Mouse (Mus musculus): ENCODE data around the gene Mab21l1. TPM values are rescaled to one million over a fixed set of nuclear protein-coding genes. Genes with fewer than 3 reads are reported as not detected.

The Mab21l1 gene
- total RNA-seq (2021) (1 to 10 TPM in 1 of 2 experiments, under 1 TPM in 1; 0.58 to 1.9 TPM), polyA plus RNA-seq (2012; rRNA removed) (0.22 and 0.73 TPM in 2 replicates)
- long read RNA-seq, partial matches to known transcripts, result 0 of 2 reads
- long read RNA-seq, other reads (novel, unspliced or antisense), result 0 of 2 reads

DNA sequence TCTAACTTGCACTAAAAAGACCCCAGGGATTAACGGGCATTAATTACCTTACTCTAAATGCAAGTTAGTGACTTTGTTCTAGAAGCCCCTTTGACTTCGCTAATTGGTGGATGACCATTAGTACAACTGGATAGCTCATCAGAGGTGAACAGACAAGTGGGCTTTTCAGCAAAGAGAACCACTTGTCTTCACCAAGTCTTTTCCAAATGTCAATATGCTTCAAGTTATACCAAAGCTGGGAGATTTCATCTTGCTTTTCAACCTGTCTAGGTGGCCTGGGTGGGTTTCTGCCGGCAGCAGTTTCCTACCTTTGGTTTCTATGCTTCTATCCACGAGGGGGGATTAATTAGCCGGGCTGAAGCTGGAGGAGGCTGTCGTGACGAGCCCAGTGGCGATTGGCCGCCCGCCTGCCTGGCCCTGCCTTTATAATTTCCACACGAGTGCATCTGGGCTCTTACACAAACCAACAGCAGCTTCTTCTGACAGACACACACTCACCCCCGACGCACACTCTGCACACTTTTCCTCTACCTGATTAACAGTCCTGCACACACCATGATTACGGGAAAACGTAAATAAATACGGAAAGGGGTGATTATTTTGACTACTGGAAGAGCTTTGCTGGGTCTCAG is at the start of gene Mab21l1:
Mab21l1 (plus strand) TSS at position 455 of the 632 bp plus-strand sequence.
- peak; percentile 30 for DNase-seq

DNA sequence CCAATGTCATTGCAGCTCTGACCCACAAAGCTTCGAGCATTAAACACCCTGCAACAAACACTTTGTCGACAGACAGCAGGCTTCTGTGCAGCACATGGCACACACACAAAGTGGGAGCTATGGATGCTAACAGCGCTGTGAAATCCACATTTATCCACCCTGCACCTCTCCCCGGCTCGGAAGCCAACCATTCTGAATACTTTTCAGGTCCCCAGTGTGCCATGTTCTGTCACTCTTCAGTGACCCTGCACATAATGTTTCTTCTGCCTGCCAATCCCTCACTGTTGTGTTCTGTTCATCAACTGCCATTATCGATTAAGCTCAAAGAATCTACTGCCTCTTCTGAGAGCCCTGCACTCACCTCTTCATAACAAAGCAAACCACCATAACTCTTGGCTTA is 48.6 kb upstream of the Mab21l1 start:
- no peak for DNase-seq

DNA sequence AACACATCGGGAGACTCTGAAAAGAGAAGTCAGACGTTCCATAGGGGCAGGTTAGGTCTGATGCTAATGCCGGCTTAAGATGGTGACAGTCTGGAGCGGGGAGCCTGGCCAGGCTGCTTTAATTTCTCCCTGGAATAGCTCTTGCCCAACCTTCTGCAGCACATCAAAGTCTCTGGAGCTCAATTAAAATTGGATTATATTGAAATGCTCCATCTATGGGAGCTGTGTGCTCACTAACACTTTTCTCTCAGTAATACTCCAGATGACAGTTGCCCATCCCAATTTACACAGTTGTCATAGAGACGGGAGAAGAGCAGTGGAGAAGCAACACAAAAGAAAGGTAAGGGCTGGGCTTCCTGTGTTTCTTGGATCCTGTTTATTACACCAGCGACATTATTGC is 40.9 kb upstream of the Mab21l1 start:
- no peak for DNase-seq

DNA sequence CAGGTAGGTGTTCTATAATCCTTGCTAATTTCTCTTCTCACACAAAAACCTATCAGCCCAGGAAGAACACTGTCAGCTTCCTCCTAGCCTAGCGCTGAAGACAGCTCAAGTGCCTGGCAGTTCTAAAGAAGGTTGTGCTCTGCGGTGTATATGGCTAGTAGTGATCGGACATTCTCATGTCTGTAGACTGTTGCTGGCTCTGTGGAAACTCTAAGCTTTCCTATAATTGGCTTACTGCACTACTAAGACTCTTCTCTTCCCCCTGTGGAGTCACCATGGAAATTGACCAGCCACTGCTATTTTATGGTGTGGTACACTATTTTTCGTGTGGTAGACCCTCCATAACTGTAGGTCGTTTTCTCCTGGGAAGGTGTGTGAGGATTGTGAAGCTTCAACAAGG is 40.1 kb upstream of the Mab21l1 start:
- DNase-seq, result no peak

DNA sequence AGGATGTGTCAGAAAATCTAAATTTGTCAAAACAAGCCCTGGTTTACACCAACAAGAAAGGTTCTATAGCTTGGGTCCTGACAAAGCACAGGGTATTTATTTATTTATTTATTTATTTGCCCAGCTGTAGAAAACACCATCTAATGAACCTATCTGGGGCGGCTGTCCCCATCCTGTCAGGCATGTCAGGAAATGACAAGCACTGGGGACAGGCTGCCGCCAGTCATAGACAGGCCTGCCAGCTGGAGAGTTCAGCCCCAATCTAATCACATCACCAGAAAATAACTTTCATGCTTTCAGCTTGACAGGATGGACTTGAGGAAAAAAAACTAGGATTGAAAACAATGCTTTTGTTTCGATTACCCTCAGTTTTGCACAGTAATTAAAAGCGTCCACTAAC is 39.7 kb upstream of the Mab21l1 start:
- no peak for DNase-seq

DNA sequence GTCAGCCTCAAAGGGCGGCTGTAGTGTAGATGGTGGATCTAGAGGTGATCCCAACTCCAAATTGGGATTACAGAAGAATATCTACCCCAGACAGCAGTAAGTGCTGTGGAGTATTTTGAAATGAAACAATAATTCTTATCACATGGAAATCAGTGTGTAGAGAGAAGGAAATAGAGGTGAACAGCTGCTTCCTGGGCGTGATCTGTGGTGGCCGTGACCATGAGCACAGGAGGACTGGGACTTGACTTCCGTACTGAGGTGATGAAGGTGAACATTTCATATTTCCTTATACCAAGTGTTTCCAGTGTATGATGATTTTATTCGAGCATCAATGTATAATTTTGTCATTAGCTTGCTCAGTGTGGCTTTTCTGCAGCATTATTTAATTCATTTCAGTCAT is 38.4 kb upstream of the Mab21l1 start:
- DNase-seq, result no peak

DNA sequence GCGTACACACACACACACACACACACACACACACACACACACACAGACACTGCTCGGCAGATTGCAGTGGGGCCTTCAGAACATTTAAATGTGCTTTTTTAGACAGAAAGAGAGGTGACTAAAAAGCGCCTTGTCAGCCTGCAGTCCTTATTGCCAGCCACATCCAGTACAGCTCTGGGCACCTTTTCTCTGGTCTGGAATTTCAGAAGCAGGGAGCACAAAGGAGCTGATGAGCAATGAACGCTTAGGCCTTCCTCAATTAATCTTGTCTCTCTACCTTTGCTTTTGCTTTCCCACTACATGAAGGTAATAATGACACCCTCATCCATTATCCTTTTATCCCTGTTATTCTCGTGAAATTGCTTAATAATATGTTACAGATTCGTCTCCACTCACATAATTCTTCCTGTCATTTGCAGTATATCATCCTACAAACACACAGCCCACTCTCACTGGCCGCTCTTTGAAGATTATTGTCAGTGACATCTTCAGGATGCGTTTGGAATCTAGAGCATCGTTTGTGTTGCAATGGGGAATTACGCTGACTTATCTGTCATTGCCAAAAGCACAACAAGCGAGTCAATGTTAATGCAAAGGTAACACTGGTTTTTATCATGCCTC is 31.8 kb upstream of the Mab21l1 start:
- no peak for DNase-seq

DNA sequence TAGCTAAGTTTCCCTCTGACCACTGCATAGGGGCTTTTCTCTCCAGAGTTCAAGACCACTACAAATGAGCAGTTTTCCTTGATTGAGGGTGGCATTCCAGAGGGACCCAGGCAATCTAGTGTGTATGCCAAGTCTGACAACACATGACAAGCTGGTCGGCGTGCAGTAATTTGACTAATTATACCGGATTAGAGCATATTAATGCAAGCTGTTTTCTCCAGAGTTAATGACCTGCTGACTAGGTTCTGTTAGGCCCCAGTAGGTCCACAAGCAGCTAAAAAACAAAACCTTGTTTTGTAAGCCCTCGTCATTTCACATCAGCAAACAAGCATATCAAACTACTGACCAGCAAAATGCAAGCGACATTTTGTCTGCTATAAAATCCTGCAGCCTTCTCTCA is 30.9 kb upstream of the Mab21l1 start:
- DNase-seq, result no peak

DNA sequence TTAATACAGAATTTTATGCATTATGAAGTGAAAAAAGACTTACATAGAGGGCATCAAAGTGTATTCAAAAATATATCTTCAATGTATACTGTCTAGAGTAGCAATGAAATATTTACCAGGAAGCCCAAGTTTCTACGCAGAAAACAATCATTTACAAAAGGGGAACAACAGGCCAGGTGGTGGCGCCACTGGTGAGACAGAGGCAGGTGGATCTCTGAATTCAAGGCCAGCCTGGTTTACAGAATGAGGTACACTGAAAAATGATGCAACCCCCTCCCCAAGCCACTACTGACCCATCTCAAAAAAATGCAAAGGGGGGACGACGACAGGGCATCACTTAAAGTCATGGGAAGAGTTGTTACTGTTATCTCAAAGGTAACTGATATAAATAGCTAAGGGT is 29.8 kb upstream of the Mab21l1 start:
- no peak for DNase-seq

DNA sequence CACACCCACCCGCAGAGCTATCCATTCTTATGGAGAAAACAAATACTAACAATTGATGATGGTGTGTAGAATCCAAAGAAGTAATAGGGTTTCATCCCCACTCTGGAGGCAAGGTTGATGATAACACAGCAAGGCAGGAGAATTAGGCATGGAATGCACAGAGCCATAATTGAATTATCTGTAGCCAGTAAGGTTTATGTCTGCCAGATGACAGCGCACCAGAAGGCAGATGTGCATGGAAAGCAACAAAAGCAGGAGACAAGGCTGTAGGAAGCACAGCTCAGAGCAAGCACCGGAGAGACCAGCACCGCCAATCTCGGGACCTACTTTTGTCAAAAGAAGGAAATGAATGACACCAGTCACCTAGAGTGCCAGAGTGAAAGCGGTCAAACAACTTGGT is 28.4 kb upstream of the Mab21l1 start:
- no peak for DNase-seq

DNA sequence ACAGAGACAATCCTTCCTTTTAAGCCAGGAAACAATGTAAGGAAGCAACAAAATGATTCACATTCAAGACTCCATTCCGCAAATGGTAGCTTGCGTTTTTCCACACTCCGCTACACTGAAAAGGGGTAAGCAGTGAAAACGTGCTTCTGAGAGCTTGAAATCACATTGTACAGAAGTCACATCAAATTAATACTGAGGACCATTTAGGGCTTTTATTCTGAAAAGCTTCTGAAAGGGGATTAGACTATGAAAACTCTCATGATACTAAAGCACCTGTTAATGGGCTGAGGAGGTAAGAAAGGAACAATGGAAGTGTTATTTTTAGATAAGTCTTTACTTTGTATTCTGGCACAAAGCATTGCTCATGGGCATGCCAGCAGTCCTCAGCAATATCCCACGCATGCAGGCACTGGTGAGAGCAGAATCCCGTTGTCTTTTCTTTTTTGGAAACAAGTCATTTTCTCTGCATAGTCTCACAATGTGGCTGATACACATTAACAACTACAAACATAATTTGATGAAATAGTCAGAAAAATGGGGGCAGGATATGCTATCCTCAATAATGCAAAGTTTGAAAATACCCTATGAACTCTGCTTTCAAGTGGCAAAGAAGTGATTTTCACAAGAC is 27.2 kb upstream of the Mab21l1 start:
- DNase-seq, result no peak

DNA sequence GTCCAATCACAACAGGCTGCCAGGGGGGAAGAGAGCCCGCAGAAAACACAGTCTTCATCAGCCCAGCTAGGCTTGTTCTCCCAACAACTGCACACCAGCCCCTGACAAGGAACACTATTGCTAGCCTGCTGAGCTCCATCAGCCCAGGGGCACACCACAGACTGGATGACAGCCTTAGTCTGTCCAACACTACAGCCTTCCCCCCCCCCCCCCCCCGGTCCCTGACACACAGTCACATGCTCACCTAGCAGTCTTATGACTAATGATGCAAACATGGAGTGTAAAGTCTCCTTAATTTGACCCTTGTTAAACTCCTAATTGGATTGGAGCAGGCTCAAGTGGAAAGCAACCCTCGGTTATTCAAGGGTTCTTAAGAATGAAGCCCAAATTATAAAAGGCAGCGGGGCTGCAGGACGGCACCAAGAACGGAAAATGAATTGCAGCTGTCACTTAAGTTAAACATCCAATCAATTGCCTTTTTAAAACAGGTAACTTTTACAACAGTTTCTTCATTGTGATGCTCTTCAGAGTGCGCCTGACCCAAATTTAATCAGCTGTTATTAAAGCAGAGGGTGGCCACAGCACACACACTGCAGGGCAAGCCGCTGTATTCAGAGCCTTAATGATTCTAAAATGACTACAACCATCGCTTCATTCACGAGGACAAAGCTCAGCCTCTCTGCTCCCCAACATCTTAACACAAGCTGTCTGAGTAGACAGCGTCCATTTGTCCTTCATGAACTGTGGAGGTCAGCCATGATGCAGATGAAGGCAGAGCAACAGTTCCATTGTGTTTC is 26.3 kb upstream of the Mab21l1 start:
- DNase-seq, result no peak

DNA sequence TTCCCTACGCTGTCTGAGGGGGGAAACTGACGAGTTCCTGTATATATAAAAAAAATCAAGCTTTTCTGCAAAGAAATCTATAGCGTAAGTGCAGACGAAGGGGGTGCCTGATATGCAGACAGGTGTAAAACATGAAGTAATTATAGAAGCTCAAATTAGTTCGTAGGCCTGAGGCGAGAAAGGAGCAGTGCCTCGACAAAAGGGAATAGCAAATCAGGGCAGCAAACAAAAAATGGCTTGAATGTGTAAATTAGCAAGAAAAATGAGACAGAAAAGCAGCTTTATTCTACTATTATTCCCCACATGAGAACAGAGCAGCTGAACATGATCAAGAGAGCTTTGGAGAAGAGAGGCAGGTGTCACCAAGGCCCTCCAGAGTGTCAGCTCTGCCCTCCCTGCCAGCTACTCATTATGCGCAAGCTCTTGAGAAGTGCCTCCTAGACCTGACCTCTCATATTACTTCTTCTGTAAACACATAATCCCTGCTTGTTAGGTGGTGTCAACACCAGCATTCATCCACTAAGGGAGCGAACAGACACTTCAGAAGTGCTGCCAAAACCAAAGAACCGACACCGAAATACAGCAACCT is 25.6 kb upstream of the Mab21l1 start:
- DNase-seq, result no peak

DNA sequence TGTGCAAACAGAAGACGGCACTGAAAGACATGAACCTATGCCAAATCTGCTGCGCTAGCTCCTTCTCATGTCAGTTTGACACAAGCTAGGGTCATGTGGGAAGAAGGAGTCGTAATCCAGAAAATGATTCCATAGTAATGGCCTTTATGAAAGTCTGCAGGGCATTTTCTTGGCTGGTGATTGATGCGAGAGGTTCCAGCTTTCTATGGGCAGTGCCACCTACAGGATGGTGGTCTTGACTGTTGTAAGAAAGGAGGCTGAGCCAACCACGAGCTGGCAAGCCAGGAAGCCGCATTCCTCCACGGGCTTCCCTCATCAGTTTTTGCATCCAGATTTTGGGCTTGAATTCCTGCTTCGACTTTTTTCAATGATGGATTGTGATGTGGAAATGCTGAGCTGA is 24.0 kb upstream of the Mab21l1 start:
- no peak for DNase-seq

DNA sequence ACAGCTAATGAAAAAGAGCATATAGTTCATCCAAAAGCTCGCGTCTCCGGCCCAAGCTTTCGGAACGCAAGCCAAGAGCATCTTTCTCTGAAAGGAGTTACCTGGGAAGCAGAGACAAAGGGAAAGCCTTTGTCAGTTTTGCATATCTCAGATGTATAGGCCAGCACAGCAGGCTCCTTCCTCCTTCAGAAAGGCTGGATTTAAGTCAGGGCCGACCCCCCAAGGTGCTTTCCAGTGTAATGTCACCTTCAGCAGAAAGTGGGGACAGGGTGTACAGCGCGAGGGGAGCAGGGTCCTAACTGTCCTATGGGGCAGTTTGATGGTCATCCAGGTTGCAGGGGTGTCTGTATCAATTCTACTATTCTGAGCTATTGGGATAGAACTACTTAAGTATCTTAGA is 18.7 kb upstream of the Mab21l1 start:
- DNase-seq, result no peak

DNA sequence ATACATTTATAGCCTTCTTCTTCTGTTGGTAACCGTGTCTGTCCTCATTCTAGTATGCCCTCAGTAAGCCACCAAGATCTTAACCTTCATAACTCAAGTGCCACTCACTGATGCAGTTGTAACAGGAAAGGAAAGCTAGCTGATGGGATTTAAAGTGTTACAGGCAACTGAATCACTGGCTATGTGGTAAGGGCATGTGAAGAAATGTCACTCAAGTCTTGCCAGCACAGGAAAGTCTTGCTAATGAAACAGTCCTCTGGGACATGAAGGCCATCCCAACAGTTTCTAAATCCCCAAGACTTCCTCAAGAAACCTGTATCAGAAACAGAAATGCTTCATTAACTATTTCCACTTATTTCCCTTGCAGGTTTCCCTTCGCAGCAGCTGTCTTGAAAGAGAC is 13.7 kb upstream of the Mab21l1 start:
- no peak for DNase-seq

DNA sequence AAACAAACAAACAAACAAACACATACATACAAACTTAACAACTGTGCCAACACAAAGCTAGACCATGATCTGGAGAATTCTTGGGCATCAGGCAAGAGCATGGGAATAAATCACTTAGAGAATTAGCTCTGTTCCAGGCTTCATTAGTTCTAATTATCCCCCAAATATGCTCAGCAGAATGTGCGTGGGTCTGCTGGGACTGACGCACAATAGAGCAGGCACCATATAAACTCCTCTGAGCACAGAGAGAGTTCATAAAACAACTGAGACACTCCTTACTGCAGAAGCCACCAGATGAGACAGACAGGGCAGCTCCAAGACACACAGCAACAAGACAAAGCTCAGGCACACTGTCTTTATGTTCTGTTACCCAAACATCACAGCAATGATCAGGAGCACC is 13.0 kb upstream of the Mab21l1 start:
- no peak for DNase-seq

DNA sequence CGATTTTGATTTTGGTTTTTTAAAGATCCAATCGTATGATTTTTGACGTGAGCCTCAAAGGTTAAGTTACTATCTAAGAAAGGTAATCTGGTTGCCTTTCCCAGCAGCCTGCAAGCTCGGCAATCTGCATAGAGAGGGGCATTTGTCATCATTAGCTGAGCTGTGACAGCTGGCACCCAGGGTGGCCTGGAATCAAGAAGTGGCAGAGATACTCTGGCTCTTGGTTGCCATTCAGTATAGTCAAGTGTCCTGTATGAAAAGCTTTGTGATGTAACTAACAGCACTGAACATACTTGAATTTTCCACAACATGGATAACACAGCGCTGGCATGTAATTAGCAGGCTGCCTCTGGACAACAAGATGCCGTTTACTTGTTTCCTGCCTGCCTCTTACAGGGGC is 8.1 kb upstream of the Mab21l1 start:
- DNase-seq, result no peak

DNA sequence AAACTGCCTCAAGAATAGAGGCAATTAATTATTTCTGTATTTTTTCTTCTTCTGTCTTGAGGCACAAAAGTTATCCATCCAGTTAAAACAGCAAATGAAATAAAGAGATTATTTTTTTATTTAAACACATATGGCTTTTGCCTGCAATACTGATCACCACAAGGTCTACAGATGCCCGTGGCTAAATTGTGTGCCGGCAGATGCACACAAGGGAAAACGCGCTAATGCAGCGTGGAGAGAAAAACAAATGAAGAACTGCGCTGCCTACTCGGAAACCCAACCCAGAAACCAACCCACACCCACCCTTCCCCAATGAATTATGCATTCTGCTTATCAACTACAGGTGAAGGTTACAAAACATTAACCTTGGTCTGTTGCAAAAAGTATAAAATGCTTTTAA is 7.1 kb upstream of the Mab21l1 start:
- no peak for DNase-seq

DNA sequence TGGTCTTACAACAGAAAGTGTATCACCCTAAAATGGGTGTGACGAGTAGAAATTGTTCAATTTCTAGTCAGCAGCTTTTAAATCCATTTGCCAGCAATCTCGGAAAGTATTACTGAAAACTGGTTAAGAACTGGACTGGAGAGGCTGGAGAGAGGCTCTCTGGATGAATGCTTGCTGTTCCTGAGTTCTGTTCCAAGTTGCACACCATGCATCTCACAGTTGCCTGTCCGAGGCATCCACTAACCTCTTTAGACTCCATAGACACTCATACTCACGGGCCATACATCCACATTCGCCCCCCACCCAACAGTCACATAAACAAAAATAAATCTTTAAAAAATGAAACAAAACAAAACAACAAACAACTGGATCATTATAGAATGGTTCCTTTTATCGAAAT is 6.6 kb upstream of the Mab21l1 start:
- no peak for DNase-seq

DNA sequence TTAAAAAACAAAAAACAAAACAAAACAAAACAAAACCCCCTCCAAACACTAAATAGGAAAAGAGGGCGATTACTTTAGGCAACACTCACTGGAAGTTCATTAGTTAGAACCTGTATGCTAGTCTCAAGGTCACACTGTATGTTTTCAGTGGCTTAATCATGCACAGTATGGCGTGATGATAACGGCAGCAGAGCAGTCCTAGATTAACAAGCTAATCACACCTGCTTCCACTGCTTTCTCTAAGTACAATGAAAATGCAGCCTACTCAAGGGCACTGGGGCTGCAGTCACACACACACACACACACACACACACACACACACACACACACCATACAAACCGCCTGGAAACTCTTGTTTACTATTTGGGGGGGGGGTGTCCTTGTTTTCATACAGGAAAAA is 4.8 kb upstream of the Mab21l1 start:
- no peak for DNase-seq

Data from adrenal gland, adult 2 months (tissue).